Mouse (Mus musculus): ENCODE results near the gene Dvl1.

- TF ChIP-seq USF2 (IDR thresholded peaks at IDR 0.05; ENCODE audit: borderline replicate concordance in 1 of 2, insufficient read depth in 1 of 2, low read depth in 1 of 2, low read length in 2 of 2) (no peak), POLR2A (IDR thresholded peaks at IDR 0.05; ENCODE audit: control insufficient read depth in 1 of 2, insufficient read depth in 1 of 2, low read depth in 1 of 2, low read length in 2 of 2, poor library complexity in 1 of 2) (no peak), ZKSCAN1 (IDR thresholded peaks at IDR 0.05; ENCODE audit: low read depth, low read length) (no peak), MXI1 (IDR thresholded peaks at IDR 0.05; ENCODE audit: low read depth, low read length) (no peak), E2F4 (IDR thresholded peaks at IDR 0.05; ENCODE audit: borderline replicate concordance, low read depth, low read length) (no peak), CTCF (IDR thresholded peaks at IDR 0.05 in 2 of 3, conservative IDR thresholded peaks at IDR 0.05 in 1 of 3; ENCODE audit: control insufficient read depth in 1 of 3, insufficient read depth in 1 of 3, low read depth in 2 of 3, low read length in 3 of 3, poor library complexity in 1 of 3, severe bottlenecking in 1 of 3) (no peak), NRF1 (IDR thresholded peaks at IDR 0.05; ENCODE audit: insufficient read depth, low read depth, low read length, poor library complexity, severe bottlenecking) (no peak), TAL1 (IDR thresholded peaks at IDR 0.05; ENCODE audit: low read length) (no peak), MAX (IDR thresholded peaks at IDR 0.05; ENCODE audit: low read length) (no peak), ETS1 (IDR thresholded peaks at IDR 0.05; ENCODE audit: low read depth, low read length) (no peak), GABPA (IDR thresholded peaks at IDR 0.05; ENCODE audit: low read depth, low read length) (no peak), SIN3A (IDR thresholded peaks at IDR 0.05; ENCODE audit: low read length) (no peak)
Measured at GRCm38 (mm10) chr4:155886330-155886729, 39.1 kb downstream of the Dvl1 start.

Measured in MEL (cell line).